Mouse (Mus musculus) limb, embryonic 14.5 days (tissue): ENCODE measurements around the gene Ppp1r18. TPM values are rescaled to one million over a fixed set of nuclear protein-coding genes. Genes with fewer than 3 reads are reported as not detected.

Experiments
- ATAC-seq: fragments of 200-750 bp; cut with Nextera tagmentation; 2 replicates; pipeline ENCODE4 v1.8.0; 2017; ENCODE audit warnings: low read depth, moderate number of reproducible peaks, moderate TSS enrichment; ENCODE audit not compliant: low FRiP score
- DNase-seq: peaks from one replicate; pipeline ENCODE4 v3.0.0-alpha.2; 2015; ENCODE audit warnings: low spot score
- H3K27ac ChIP-seq: fragments of 300-500 bp; sonication (generic); replicated peaks from 2 replicates; pipeline ENCODE4 v1.5.1; 2014; ENCODE audit warnings: low read depth, mild to moderate bottlenecking, low read length, moderate library complexity, mixed read lengths
- H3K27me3 ChIP-seq: fragments of 300-500 bp; sonication (generic); 2 replicates; pipeline ENCODE4 v1.6.1; 2014; ENCODE audit warnings: low read length, mixed read lengths; ENCODE audit not compliant: control insufficient read depth, insufficient read depth
- H3K36me3 ChIP-seq: fragments of 300-500 bp; sonication (generic); 2 replicates; pipeline ENCODE4 v1.6.1; 2014; ENCODE audit warnings: mild to moderate bottlenecking, low read length, moderate library complexity, mixed read lengths; ENCODE audit not compliant: control insufficient read depth, insufficient read depth
- H3K4me1 ChIP-seq: fragments of 300-500 bp; sonication (generic); 2 replicates; pipeline ENCODE4 v1.6.1; 2014; ENCODE audit warnings: antibody characterized with exemption, low read length, mixed read lengths; ENCODE audit not compliant: control insufficient read depth, insufficient read depth
- H3K4me2 ChIP-seq: fragments of 300-500 bp; sonication (generic); replicated peaks from 2 replicates; pipeline ENCODE4 v1.6.1; 2014; ENCODE audit warnings: low read depth, mild to moderate bottlenecking, low read length, moderate library complexity; ENCODE audit not compliant: severe bottlenecking
- H3K4me3 ChIP-seq: fragments of 300-500 bp; sonication (generic); replicated peaks from 2 replicates; pipeline ENCODE4 v1.5.1; 2014; ENCODE audit warnings: low read length
- H3K9ac ChIP-seq: fragments of 300-500 bp; sonication (generic); 2 replicates; pipeline ENCODE4 v1.6.1; 2014; ENCODE audit warnings: mild to moderate bottlenecking, low read depth, low read length, moderate library complexity; ENCODE audit not compliant: severe bottlenecking
- H3K9me3 ChIP-seq: fragments of 300-500 bp; sonication (generic); 2 replicates; pipeline ENCODE4 v1.6.1; 2016; ENCODE audit warnings: low read length; ENCODE audit not compliant: control insufficient read depth
- POLR2A ChIP-seq: fragments of 200-500 bp; IDR thresholded peaks from 2 replicates; pipeline ENCODE4 v1.8.0; 2012; ENCODE audit warnings: inconsistent platforms, mild to moderate bottlenecking, moderate library complexity, borderline replicate concordance; ENCODE audit not compliant: insufficient read depth, insufficient read length; ENCODE audit errors: extremely low read depth
- WGBS: fragments of 180-500 bp; shearing (Covaris S2); extraction: QIAGEN DNeasy Blood & Tissue Kit; methylation state at CpG from one replicate; pipeline ENCODE4 v1.1.7; 2014; 5-methylcytosine and 5-hydroxymethylcytosine counted together
- polyA plus RNA-seq, 2 experiments: library from polyadenylated mRNA; depleted of rRNA in 1 of 2; stranded (reverse) in 1 of 2; unstranded in 1 of 2; fragments of >200 nt; fragmentation: Nextera tagmentation in 1 of 2; extraction: Ambion mirVana in 1 of 2; gene quantifications; 2 replicates each; pipeline versions ENCODE4 v1.2.1 to v1.2.3; 2012 to 2014

The Ppp1r18 gene
- polyA plus RNA-seq, 2 experiments = 26.3 to 47.2 TPM

- Histone ChIP-seq H3K36me3 (peaks cover 26% of the 10 kb centered on the region), H3K27me3 (no peaks in the 10 kb centered on the region), H3K9me3 (no peaks in the 10 kb centered on the region), H3K4me1 (peaks cover 33% of the 10 kb centered on the region), H3K4me3 (peak overlapping the region; percentile 62), H3K4me2 (peak overlapping the region; percentile 97), H3K9ac (peak overlapping the region; percentile 83; the same call in 1 of the 2 replicates), H3K27ac (no peak overlapping the region)
- WGBS = 82% methylated on average over 8 of the region's 8 CpGs
- ATAC-seq (no peak), DNase-seq (no peak)
- no peak for TF ChIP-seq POLR2A
Measured at GRCm38 (mm10) chr17:35870884-35871696, 5.7 kb downstream of the Ppp1r18 start.

DNA sequence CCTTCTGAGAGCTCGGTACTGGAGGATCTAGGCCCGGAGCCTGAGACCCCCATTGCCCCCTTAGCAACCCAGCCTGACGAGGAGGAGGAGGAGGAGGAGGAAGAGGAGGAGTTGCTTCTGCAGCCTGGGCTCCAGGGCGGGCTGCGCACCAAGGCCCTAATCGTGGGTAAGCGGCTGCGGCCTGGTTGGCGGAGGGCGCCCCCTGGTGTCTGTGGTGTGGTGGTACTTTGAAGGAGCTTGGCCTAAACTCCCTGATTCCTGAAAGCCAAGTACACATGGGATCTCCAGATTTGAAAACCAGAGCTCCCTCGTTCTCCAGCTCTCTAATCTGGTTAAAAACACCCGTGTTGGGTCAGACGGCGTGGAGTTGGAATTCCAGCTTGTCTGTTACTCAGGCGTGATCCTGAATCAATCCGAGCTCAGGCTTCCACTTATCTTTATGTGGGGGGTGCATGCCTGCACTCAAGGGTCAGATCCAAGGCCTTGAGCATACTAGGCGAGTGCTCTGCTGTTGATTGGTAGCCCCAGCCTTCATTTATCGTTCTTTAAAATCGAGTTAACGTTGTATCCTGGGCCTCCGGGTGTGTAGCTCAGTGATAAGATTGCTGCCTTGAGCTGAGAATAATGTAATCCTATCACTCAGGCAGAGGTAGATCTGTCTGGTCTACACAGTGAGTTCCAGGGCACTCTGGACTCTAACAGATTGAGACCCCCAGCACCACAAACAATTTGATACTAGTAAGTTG, 8.6 kb downstream of the Ppp1r18 start:
- H3K36me3 ChIP-seq = peaks cover 36% of the 10 kb centered on the region
- no peak overlapping the region for H3K27ac ChIP-seq
- ATAC-seq (peak; percentile 47; the same call in 1 of the 2 replicates), DNase-seq (peak; percentile 76)
- no peaks in the 10 kb centered on the region for H3K27me3 ChIP-seq
- H3K4me1 ChIP-seq = peaks cover 20% of the 10 kb centered on the region
- no peaks in the 10 kb centered on the region for H3K9me3 ChIP-seq
- H3K9ac ChIP-seq = 0 out of 2 replicates have a peak overlapping the region, but pooled peaks have one; percentile 34
- no peak for TF ChIP-seq POLR2A
- H3K4me3 ChIP-seq = no peak overlapping the region
- 30% methylated on average over 21 of the region's 21 CpGs for WGBS
- H3K4me2 ChIP-seq = no peak overlapping the region

- Histone ChIP-seq H3K9ac (no peak overlapping the region), H3K4me3 (no peak overlapping the region), H3K4me2 (no peak overlapping the region), H3K27me3 (no peaks in the 10 kb centered on the region), H3K9me3 (no peaks in the 10 kb centered on the region), H3K36me3 (peaks cover 36% of the 10 kb centered on the region), H3K27ac (no peak overlapping the region), H3K4me1 (peaks cover 12% of the 10 kb centered on the region)
- no peak for TF ChIP-seq POLR2A
- ATAC-seq (no peak), DNase-seq (no peak)
- WGBS = 90% methylated on average over 6 of the region's 6 CpGs
Measured at GRCm38 (mm10) chr17:35874721-35875120, 9.3 kb downstream of the Ppp1r18 start.

- peak; percentile 96 for DNase-seq
- Histone ChIP-seq H3K27me3 (no peaks in the 10 kb centered on the region), H3K4me1 (peaks cover 4% of the 10 kb centered on the region), H3K36me3 (peaks cover 56% of the 10 kb centered on the region), H3K4me2 (peak within 1 kb of the TSS; percentile 79), H3K27ac (peak within 1 kb of the TSS; percentile 43; the same call in 1 of the 2 replicates), H3K4me3 (peak within 1 kb of the TSS; percentile 93), H3K9ac (peak within 1 kb of the TSS; percentile 77), H3K9me3 (no peaks in the 10 kb centered on the region)
- TF ChIP-seq POLR2A = no peak
- ATAC-seq = peak; percentile 93
- 10% methylated on average over 35 of the region's 66 CpGs for WGBS
Measured at GRCm38 (mm10) chr17:35879245-35880057, 14.1 kb downstream of the Ppp1r18 start, which contains the start of gene Dhx16. TSS of gene Dhx16 (plus strand) at chr17:35879819.

DNA sequence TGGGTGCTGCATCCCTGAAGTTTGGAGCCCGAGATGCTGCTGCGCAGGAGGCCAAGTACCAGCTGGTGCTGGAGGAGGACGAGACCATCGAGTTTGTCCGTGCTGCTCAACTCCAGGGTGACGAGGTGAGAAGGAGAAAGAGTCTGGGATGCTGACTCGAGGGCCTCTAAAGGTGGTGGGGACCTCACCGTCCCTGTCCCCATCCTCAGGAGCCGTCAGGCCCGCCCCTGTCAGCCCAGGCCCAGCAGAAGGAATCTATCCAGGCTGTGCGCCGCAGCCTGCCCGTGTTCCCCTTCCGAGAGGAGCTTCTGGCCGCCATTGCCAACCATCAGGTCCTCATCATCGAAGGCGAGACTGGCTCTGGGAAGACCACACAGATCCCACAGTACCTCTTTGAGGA, 17.5 kb downstream of the Ppp1r18 start:
- H3K27ac ChIP-seq = no peak overlapping the region
- H3K4me2 ChIP-seq = no peak overlapping the region
- H3K36me3 ChIP-seq = peaks cover 62% of the 10 kb centered on the region
- H3K27me3 ChIP-seq = no peaks in the 10 kb centered on the region
- H3K4me3 ChIP-seq = no peak overlapping the region
- ATAC-seq (no peak), DNase-seq (no peak)
- 92% methylated on average over 17 of the region's 17 CpGs for WGBS
- TF ChIP-seq POLR2A = no peak
- no peak overlapping the region for H3K9ac ChIP-seq
- peaks cover 4% of the 10 kb centered on the region for H3K4me1 ChIP-seq
- H3K9me3 ChIP-seq = no peaks in the 10 kb centered on the region
